Mouse (Mus musculus): Measurements from ENCODE around the gene Bach1. TPM values are rescaled to one million over a fixed set of nuclear protein-coding genes. Genes with fewer than 3 reads are reported as not detected.
A peak's percentile ranks its signal among the peaks of the same experiment; 100 is the strongest.

Bach1 gene
- total RNA-seq, 4 experiments from 2014 or later: 12.4 to 15.1 (median 13.6) TPM

- DNase-seq (ENCODE audit: low spot score in 2 of 2): no peak
These were observed 39.3 kb downstream of the Bach1 start for GRCm38 (mm10) chr16:87737842-87738639.

- DNase-seq (ENCODE audit: low spot score in 2 of 2): no peak
These were observed 42.4 kb downstream of the Bach1 start for GRCm38 (mm10) chr16:87741034-87741715.

GRCm38 (mm10) chr16:87743661-87744060, 44.9 kb downstream of the Bach1 start:
- no peak for DNase-seq (ENCODE audit: low spot score in 2 of 2)

- no peak for DNase-seq (ENCODE audit: low spot score in 2 of 2)
These were observed 45.6 kb downstream of the Bach1 start for GRCm38 (mm10) chr16:87744338-87744737.

GRCm38 (mm10) chr16:87745192-87745945, 46.6 kb downstream of the Bach1 start:
- no peak for DNase-seq (ENCODE audit: low spot score in 2 of 2)

GRCm38 (mm10) chr16:87746728-87747127, 48.0 kb downstream of the Bach1 start:
- DNase-seq (ENCODE audit: low spot score in 2 of 2): peak in 1 of 2 experiments; percentile 39

- DNase-seq (ENCODE audit: low spot score in 2 of 2): no peak
These were observed 52.5 kb downstream of the Bach1 start for GRCm38 (mm10) chr16:87751243-87751642.

- DNase-seq (ENCODE audit: low spot score in 2 of 2): no peak
These were observed 53.7 kb downstream of the Bach1 start for GRCm38 (mm10) chr16:87752482-87752881.

- peak in 1 of 2 experiments; percentile 11 for DNase-seq (ENCODE audit: low spot score in 2 of 2)
These were observed 56.1 kb downstream of the Bach1 start for GRCm38 (mm10) chr16:87754858-87755257.

- DNase-seq (ENCODE audit: low spot score in 2 of 2): no peak
These were observed 57.2 kb downstream of the Bach1 start for GRCm38 (mm10) chr16:87755915-87756314.

GRCm38 (mm10) chr16:87758016-87758415, 59.3 kb downstream of the Bach1 start:
- DNase-seq (ENCODE audit: low spot score in 2 of 2): no peak

GRCm38 (mm10) chr16:87764668-87765109, 65.9 kb downstream of the Bach1 start:
- no peak for DNase-seq (ENCODE audit: low spot score in 2 of 2)

GRCm38 (mm10) chr16:87765984-87766383, 67.2 kb downstream of the Bach1 start:
- no peak for DNase-seq (ENCODE audit: low spot score in 2 of 2)

GRCm38 (mm10) chr16:87770576-87770975, 71.8 kb downstream of the Bach1 start:
- DNase-seq (ENCODE audit: low spot score in 2 of 2): no peak

GRCm38 (mm10) chr16:87771926-87772325, 73.2 kb downstream of the Bach1 start:
- DNase-seq (ENCODE audit: low spot score in 2 of 2): no peak

- no peak for DNase-seq (ENCODE audit: low spot score in 2 of 2)
These were observed 75.7 kb downstream of the Bach1 start for GRCm38 (mm10) chr16:87774398-87774797.

- no peak for DNase-seq (ENCODE audit: low spot score in 2 of 2)
These were observed 78.6 kb downstream of the Bach1 start for GRCm38 (mm10) chr16:87777373-87777772.

- no peak for DNase-seq (ENCODE audit: low spot score in 2 of 2)
These were observed 82.9 kb downstream of the Bach1 start for GRCm38 (mm10) chr16:87781637-87782036.
